Mouse (Mus musculus): ENCODE data around the gene Gm11096. TPM values are rescaled to one million over a fixed set of nuclear protein-coding genes. Genes with fewer than 3 reads are reported as not detected.

The Gm11096 gene
- polyA plus RNA-seq (2012; rRNA removed), result not detected in 2 replicates

- no peak for TF ChIP-seq POLR2A (IDR thresholded peaks at IDR 0.05; ENCODE audit: borderline replicate concordance, extremely low read depth, insufficient read depth, insufficient read length, poor library complexity, severe bottlenecking)
- TF ChIP-seq CTCF (IDR thresholded peaks at IDR 0.05; ENCODE audit: borderline replicate concordance, extremely low read depth, insufficient read depth, insufficient read length), result no peak
- DNase-seq (ENCODE audit: low read depth), result no peak
Measured at GRCm38 (mm10) chr17:81441463-81441862, at the start of gene Gm11096. Gene Gm11096, plus strand, starts transcription at chr17:81441763.

GRCm38 (mm10) chr17:81393040-81393439, 48.5 kb upstream of the Gm11096 start:
- no peak for DNase-seq (ENCODE audit: low read depth)
- TF ChIP-seq CTCF (IDR thresholded peaks at IDR 0.05; ENCODE audit: borderline replicate concordance, extremely low read depth, insufficient read depth, insufficient read length), result no peak
- no peak for TF ChIP-seq POLR2A (IDR thresholded peaks at IDR 0.05; ENCODE audit: borderline replicate concordance, extremely low read depth, insufficient read depth, insufficient read length, poor library complexity, severe bottlenecking)

- TF ChIP-seq POLR2A (IDR thresholded peaks at IDR 0.05; ENCODE audit: borderline replicate concordance, extremely low read depth, insufficient read depth, insufficient read length, poor library complexity, severe bottlenecking) (no peak), CTCF (IDR thresholded peaks at IDR 0.05; ENCODE audit: borderline replicate concordance, extremely low read depth, insufficient read depth, insufficient read length) (no peak)
- DNase-seq (ENCODE audit: low read depth), result peak; percentile 15
Measured at GRCm38 (mm10) chr17:81394124-81394523, 47.4 kb upstream of the Gm11096 start.

GRCm38 (mm10) chr17:81397434-81397833, 44.1 kb upstream of the Gm11096 start:
- DNase-seq (ENCODE audit: low read depth), result no peak
- TF ChIP-seq POLR2A (IDR thresholded peaks at IDR 0.05; ENCODE audit: borderline replicate concordance, extremely low read depth, insufficient read depth, insufficient read length, poor library complexity, severe bottlenecking) (no peak), CTCF (IDR thresholded peaks at IDR 0.05; ENCODE audit: borderline replicate concordance, extremely low read depth, insufficient read depth, insufficient read length) (no peak)

- TF ChIP-seq POLR2A (IDR thresholded peaks at IDR 0.05; ENCODE audit: borderline replicate concordance, extremely low read depth, insufficient read depth, insufficient read length, poor library complexity, severe bottlenecking), result no peak
- TF ChIP-seq CTCF (IDR thresholded peaks at IDR 0.05; ENCODE audit: borderline replicate concordance, extremely low read depth, insufficient read depth, insufficient read length), result no peak
- peak; percentile 57 for DNase-seq (ENCODE audit: low read depth)
Measured at GRCm38 (mm10) chr17:81400377-81400776, 41.2 kb upstream of the Gm11096 start.

- no peak for TF ChIP-seq POLR2A (IDR thresholded peaks at IDR 0.05; ENCODE audit: borderline replicate concordance, extremely low read depth, insufficient read depth, insufficient read length, poor library complexity, severe bottlenecking)
- TF ChIP-seq CTCF (IDR thresholded peaks at IDR 0.05; ENCODE audit: borderline replicate concordance, extremely low read depth, insufficient read depth, insufficient read length), result no peak
- peak; percentile 89 for DNase-seq (ENCODE audit: low read depth)
Measured at GRCm38 (mm10) chr17:81402636-81403035, 38.9 kb upstream of the Gm11096 start.

GRCm38 (mm10) chr17:81403121-81403520, 38.4 kb upstream of the Gm11096 start:
- DNase-seq (ENCODE audit: low read depth), result no peak
- TF ChIP-seq POLR2A (IDR thresholded peaks at IDR 0.05; ENCODE audit: borderline replicate concordance, extremely low read depth, insufficient read depth, insufficient read length, poor library complexity, severe bottlenecking), result no peak
- no peak for TF ChIP-seq CTCF (IDR thresholded peaks at IDR 0.05; ENCODE audit: borderline replicate concordance, extremely low read depth, insufficient read depth, insufficient read length)

- peak; percentile 47 for DNase-seq (ENCODE audit: low read depth)
- no peak for TF ChIP-seq CTCF (IDR thresholded peaks at IDR 0.05; ENCODE audit: borderline replicate concordance, extremely low read depth, insufficient read depth, insufficient read length)
- TF ChIP-seq POLR2A (IDR thresholded peaks at IDR 0.05; ENCODE audit: borderline replicate concordance, extremely low read depth, insufficient read depth, insufficient read length, poor library complexity, severe bottlenecking), result no peak
Measured at GRCm38 (mm10) chr17:81404225-81404624, 37.3 kb upstream of the Gm11096 start.

GRCm38 (mm10) chr17:81412736-81413135, 28.8 kb upstream of the Gm11096 start:
- TF ChIP-seq POLR2A (IDR thresholded peaks at IDR 0.05; ENCODE audit: borderline replicate concordance, extremely low read depth, insufficient read depth, insufficient read length, poor library complexity, severe bottlenecking) (no peak), CTCF (IDR thresholded peaks at IDR 0.05; ENCODE audit: borderline replicate concordance, extremely low read depth, insufficient read depth, insufficient read length) (no peak)
- no peak for DNase-seq (ENCODE audit: low read depth)

GRCm38 (mm10) chr17:81416361-81417114, 25.0 kb upstream of the Gm11096 start:
- no peak for DNase-seq (ENCODE audit: low read depth)
- TF ChIP-seq POLR2A (IDR thresholded peaks at IDR 0.05; ENCODE audit: borderline replicate concordance, extremely low read depth, insufficient read depth, insufficient read length, poor library complexity, severe bottlenecking) (no peak), CTCF (IDR thresholded peaks at IDR 0.05; ENCODE audit: borderline replicate concordance, extremely low read depth, insufficient read depth, insufficient read length) (no peak)

- TF ChIP-seq CTCF (IDR thresholded peaks at IDR 0.05; ENCODE audit: borderline replicate concordance, extremely low read depth, insufficient read depth, insufficient read length) (no peak), POLR2A (IDR thresholded peaks at IDR 0.05; ENCODE audit: borderline replicate concordance, extremely low read depth, insufficient read depth, insufficient read length, poor library complexity, severe bottlenecking) (no peak)
- DNase-seq (ENCODE audit: low read depth), result peak; percentile 93
Measured at GRCm38 (mm10) chr17:81419802-81420459, 21.6 kb upstream of the Gm11096 start.
